Mouse (Mus musculus) adrenal gland, postnatal 25 days (tissue): ENCODE data around the gene Dgki. TPM values are rescaled to one million over a fixed set of nuclear protein-coding genes. Genes with fewer than 3 reads are reported as not detected.

Experiments
- DNase-seq: peaks from one replicate; pipeline ENCODE4 v3.0.0; 2021; ENCODE audit warnings: mixed read lengths
- total RNA-seq: library from RNA; stranded (reverse); gene quantifications from 2 replicates; pipeline ENCODE4 v1.2.3, GENCODE M21; 2021

Gene Dgki
- total RNA-seq, 1 experiment from 2014 or later = 2.8 TPM

GRCm38 (mm10) chr6:37292068-37292467 lies 7.9 kb downstream of the Dgki start:
- no peak for DNase-seq

- DNase-seq = no peak
Measured at GRCm38 (mm10) chr6:37291171-37291570, 8.8 kb downstream of the Dgki start.

GRCm38 (mm10) chr6:37290691-37291090 lies 9.3 kb downstream of the Dgki start:
- no peak for DNase-seq

- DNase-seq = no peak
Measured at GRCm38 (mm10) chr6:37286134-37286533, 13.8 kb downstream of the Dgki start.

- no peak for DNase-seq
Measured at GRCm38 (mm10) chr6:37284879-37285278, 15.1 kb downstream of the Dgki start.

GRCm38 (mm10) chr6:37283336-37283735 lies 16.6 kb downstream of the Dgki start:
- no peak for DNase-seq

GRCm38 (mm10) chr6:37282659-37283058 lies 17.3 kb downstream of the Dgki start:
- DNase-seq = no peak

GRCm38 (mm10) chr6:37276834-37277715 lies 22.9 kb downstream of the Dgki start:
- peak; percentile 60 for DNase-seq

- DNase-seq = no peak
Measured at GRCm38 (mm10) chr6:37276181-37276580, 23.8 kb downstream of the Dgki start.

GRCm38 (mm10) chr6:37270905-37271591 lies 28.9 kb downstream of the Dgki start:
- peak; percentile 30 for DNase-seq

GRCm38 (mm10) chr6:37268589-37268988 lies 31.4 kb downstream of the Dgki start:
- DNase-seq = no peak

- no peak for DNase-seq
Measured at GRCm38 (mm10) chr6:37267952-37268351, 32.0 kb downstream of the Dgki start.

- DNase-seq = no peak
Measured at GRCm38 (mm10) chr6:37262486-37262885, 37.5 kb downstream of the Dgki start.

GRCm38 (mm10) chr6:37261236-37261852 lies 38.6 kb downstream of the Dgki start:
- DNase-seq = no peak

GRCm38 (mm10) chr6:37258662-37259061 lies 41.3 kb downstream of the Dgki start:
- DNase-seq = no peak

- no peak for DNase-seq
Measured at GRCm38 (mm10) chr6:37254144-37254543, 45.8 kb downstream of the Dgki start.

GRCm38 (mm10) chr6:37252536-37252935 lies 47.4 kb downstream of the Dgki start:
- DNase-seq = no peak

GRCm38 (mm10) chr6:37250671-37251070 lies 49.3 kb downstream of the Dgki start:
- no peak for DNase-seq

GRCm38 (mm10) chr6:37245757-37246156 lies 54.2 kb downstream of the Dgki start:
- no peak for DNase-seq

- no peak for DNase-seq
Measured at GRCm38 (mm10) chr6:37244074-37244473, 55.9 kb downstream of the Dgki start.

GRCm38 (mm10) chr6:37242769-37243121 lies 57.2 kb downstream of the Dgki start:
- no peak for DNase-seq

- DNase-seq = no peak
Measured at GRCm38 (mm10) chr6:37242100-37242768, 57.8 kb downstream of the Dgki start.

GRCm38 (mm10) chr6:37241434-37241833 lies 58.5 kb downstream of the Dgki start:
- no peak for DNase-seq
